Mouse (Mus musculus) heart, postnatal 10 days (tissue): ENCODE data around the gene Elf1. TPM values are rescaled to one million over a fixed set of nuclear protein-coding genes. Genes with fewer than 3 reads are reported as not detected.
A peak's percentile ranks its signal among the peaks of the same experiment; 100 is the strongest.

Experiments
- DNase-seq, 2 experiments: peaks; one replicate each; pipeline ENCODE4 v3.0.0; 2021
- intact Hi-C: fragments of 180-260 bp; cut with DNase I; formaldehyde crosslinking; loops from one replicate; pipeline ENCODE4 v1.15.1; 2025
- total RNA-seq, 2 experiments: library from RNA; stranded (reverse); gene quantifications; 2 replicates each; pipeline ENCODE4 v1.2.3; 2021

Elf1 gene
- total RNA-seq, 2 experiments from 2014 or later: 21.3 to 23.3 TPM

GRCm38 (mm10) chr14:79541606-79542005 lies 60.6 kb downstream of the Elf1 start:
- intact Hi-C loops: no loop called here
- DNase-seq: no peak

GRCm38 (mm10) chr14:79549343-79549742 lies 68.3 kb downstream of the Elf1 start:
- intact Hi-C loops: no loop called here
- DNase-seq: peak; percentile 58 to 59

- intact Hi-C loops: no loop called here
- no peak for DNase-seq
These were observed 70.9 kb downstream of the Elf1 start for GRCm38 (mm10) chr14:79551929-79552328.

GRCm38 (mm10) chr14:79552854-79553253 lies 71.9 kb downstream of the Elf1 start:
- intact Hi-C loops: no loop called here
- no peak for DNase-seq

GRCm38 (mm10) chr14:79557796-79558195 lies 76.8 kb downstream of the Elf1 start:
- DNase-seq: no peak
- intact Hi-C loops: no loop called here

- DNase-seq: peak; percentile 67 to 74
- intact Hi-C loops: loop anchor here (2.0 to 5.0 kb wide), 3 partner anchors 40 to 170 kb away; partner anchors contain the start of gene Naa16
These were observed 81.8 kb downstream of the Elf1 start for GRCm38 (mm10) chr14:79562745-79563144.

GRCm38 (mm10) chr14:79564784-79565183 lies 83.8 kb downstream of the Elf1 start:
- intact Hi-C loops: loop anchor here (5.0 kb wide), 2 partner anchors 42 to 172 kb away; partner anchors contain the start of gene Naa16
- DNase-seq: no peak

GRCm38 (mm10) chr14:79573482-79574191 lies 92.6 kb downstream of the Elf1 start:
- intact Hi-C loops: no loop called here
- DNase-seq: no peak

GRCm38 (mm10) chr14:79574361-79574760 lies 93.4 kb downstream of the Elf1 start:
- intact Hi-C loops: no loop called here
- DNase-seq: no peak

GRCm38 (mm10) chr14:79583526-79584245 lies 102.7 kb downstream of the Elf1 start:
- DNase-seq: no peak
- intact Hi-C loops: no loop called here

GRCm38 (mm10) chr14:79586499-79587138 lies 105.6 kb downstream of the Elf1 start:
- intact Hi-C loops: loop anchor here (2.0 kb wide), 1 partner anchor 106 kb away; the partner anchor contains the start of genes Elf1 and Wbp4
- DNase-seq: no peak

- DNase-seq: peak; percentile 96 to 97
- intact Hi-C loops: loop anchor here (2.0 kb wide), 1 partner anchor 106 kb away; the partner anchor contains the start of genes Elf1 and Wbp4
These were observed 106.3 kb downstream of the Elf1 start, which contains the start of gene Sugt1 for GRCm38 (mm10) chr14:79587139-79587851. Sugt1 (plus strand) TSS chr14:79587691.

GRCm38 (mm10) chr14:79587852-79588229 lies 106.8 kb downstream of the Elf1 start:
- DNase-seq: no peak
- intact Hi-C loops: loop anchor here (2.0 kb wide), 1 partner anchor 107 kb away; the partner anchor contains the start of genes Elf1 and Wbp4

GRCm38 (mm10) chr14:79588534-79588951 lies 107.5 kb downstream of the Elf1 start:
- peak in 1 of 2 experiments; percentile 24 for DNase-seq
- intact Hi-C loops: no loop called here

- DNase-seq: no peak
- intact Hi-C loops: no loop called here
These were observed 108.4 kb downstream of the Elf1 start for GRCm38 (mm10) chr14:79589401-79589800.

GRCm38 (mm10) chr14:79590916-79591315 lies 109.9 kb downstream of the Elf1 start:
- intact Hi-C loops: no loop called here
- no peak for DNase-seq

- intact Hi-C loops: no loop called here
- no peak for DNase-seq
These were observed 110.6 kb downstream of the Elf1 start for GRCm38 (mm10) chr14:79591611-79592010.

- DNase-seq: no peak
- intact Hi-C loops: no loop called here
These were observed 113.1 kb downstream of the Elf1 start for GRCm38 (mm10) chr14:79594069-79594468.

- no peak for DNase-seq
- intact Hi-C loops: no loop called here
These were observed 115.6 kb downstream of the Elf1 start for GRCm38 (mm10) chr14:79596602-79597001.

GRCm38 (mm10) chr14:79605881-79606280 lies 124.9 kb downstream of the Elf1 start:
- intact Hi-C loops: no loop called here
- peak; percentile 8 to 31 for DNase-seq
